Mouse (Mus musculus) cerebellum, postnatal 36 days (tissue): ENCODE measurements around the gene Zfp612.
A peak's percentile ranks its signal among the peaks of the same experiment; 100 is the strongest.

Source experiments
- DNase-seq, 2 experiments: peaks; one replicate each; pipeline ENCODE4 v3.0.0; 2021 to 2022; ENCODE audit warnings: mixed read lengths in 2 of 2

The Zfp612 gene

GRCm38 (mm10) chr8:110135515-110135914 lies 56.0 kb downstream of the Zfp612 start:
- DNase-seq: no peak

- no peak for DNase-seq
Observed at GRCm38 (mm10) chr8:110140156-110140555, 60.6 kb downstream of the Zfp612 start.

GRCm38 (mm10) chr8:110140770-110141169 lies 61.2 kb downstream of the Zfp612 start:
- peak; percentile 37 to 53 for DNase-seq
